Mouse (Mus musculus): Measurements from ENCODE around the gene Gm10134.
"Not testable (repeated sequence)": the region's sequence is repeated elsewhere in the genome, so short reads cannot be mapped to it uniquely, and the experiment has no call there.

The Gm10134 gene

DNA sequence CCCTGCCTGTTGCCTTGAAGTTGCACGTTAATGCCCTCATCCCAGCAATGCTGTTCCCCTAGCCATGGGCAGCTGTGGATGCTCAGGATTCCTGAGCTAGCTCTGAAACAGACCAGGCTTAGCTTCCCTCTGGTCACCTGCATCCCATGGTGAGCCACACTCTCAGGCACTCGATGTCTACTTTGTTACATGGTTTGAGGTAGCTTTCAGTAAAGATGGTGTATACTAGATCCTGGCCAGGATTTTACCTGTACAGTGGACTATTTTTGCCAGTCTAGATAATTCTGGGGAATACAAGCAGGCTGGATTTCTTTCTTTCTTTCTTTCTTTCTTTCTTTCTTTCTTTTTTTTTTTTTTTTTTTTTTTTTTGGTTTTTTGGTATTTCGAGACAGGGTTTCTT, at the start of gene Gm10134:
TSS of gene Gm10134 (plus strand) at position 301 of the 400 bp plus-strand sequence.
- no peak for DNase-seq (ENCODE audit: low spot score)

GRCm38 (mm10) chr2:28456616-28457015, 49.3 kb upstream of the Gm10134 start:
- no peak for DNase-seq (ENCODE audit: low spot score)

DNA sequence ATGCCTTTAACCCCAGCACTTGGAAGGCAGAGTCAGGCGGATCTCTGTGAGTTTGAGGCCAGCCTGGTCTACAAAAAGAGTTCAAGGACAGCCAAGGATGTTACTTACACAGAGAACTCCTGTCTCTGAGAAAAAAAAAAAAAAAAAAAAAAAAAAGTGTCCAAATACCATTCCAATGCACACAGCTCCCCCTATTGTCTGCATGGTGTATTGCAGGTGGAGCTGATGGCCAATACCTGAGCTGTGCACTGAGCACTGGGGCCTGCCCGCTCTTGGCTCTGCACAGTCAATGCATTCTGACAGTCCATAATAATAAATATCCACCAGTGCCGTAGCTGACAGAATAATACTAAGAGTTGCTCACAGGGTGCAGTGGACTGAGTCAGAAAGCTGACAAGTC, 42.0 kb upstream of the Gm10134 start:
- peak; percentile 41 for DNase-seq (ENCODE audit: low spot score)

- no peak for DNase-seq (ENCODE audit: low spot score)
Measured at GRCm38 (mm10) chr2:28464919-28465318, 41.0 kb upstream of the Gm10134 start.

GRCm38 (mm10) chr2:28465836-28466518, 39.9 kb upstream of the Gm10134 start, which contains the start of gene 1700007K13Rik:
Gene 1700007K13Rik (minus strand): TSS chr2:28466332.
- peak; percentile 78 for DNase-seq (ENCODE audit: low spot score)

GRCm38 (mm10) chr2:28467860-28468485, 37.9 kb upstream of the Gm10134 start, which contains the start of gene Mrps2:
Gene Mrps2 (plus strand): TSS chr2:28468066.
- peak; percentile 87 for DNase-seq (ENCODE audit: low spot score)

DNA sequence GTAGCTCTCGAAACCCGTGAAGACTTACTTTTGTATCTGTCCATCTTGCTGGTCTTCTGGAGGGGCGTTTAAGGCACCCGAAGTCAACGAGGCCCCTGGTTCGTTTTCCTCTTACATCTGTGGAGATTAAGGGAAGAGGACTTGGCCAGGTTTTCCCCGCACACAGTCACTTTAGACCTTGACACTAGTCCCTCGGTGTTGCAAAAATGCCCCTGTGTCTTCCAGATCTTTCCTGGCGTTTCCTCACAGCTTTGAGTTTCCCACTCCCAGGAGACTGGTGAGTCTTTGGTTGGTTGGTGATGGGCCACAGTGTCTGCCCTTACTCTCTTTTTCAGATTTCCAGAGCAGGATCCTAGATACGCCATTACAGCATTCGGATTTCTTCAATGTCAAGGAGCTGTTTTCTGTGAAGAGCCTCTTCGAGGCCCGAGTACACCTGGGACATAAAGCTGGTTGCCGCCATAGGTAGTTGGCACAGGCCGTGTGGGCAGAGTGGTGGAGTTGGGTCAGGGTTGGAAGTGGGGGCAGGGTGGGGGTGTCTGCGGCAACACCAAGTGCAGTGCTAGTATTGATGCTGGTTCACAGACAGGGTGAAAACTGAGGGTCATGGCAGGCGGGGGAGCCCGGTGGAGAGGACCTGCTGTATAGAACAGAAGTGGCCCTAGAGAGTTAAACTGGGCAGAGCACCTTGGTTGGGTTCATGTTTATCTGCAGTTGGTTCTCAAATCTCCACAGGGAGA, 37.2 kb upstream of the Gm10134 start:
- DNase-seq (ENCODE audit: low spot score): no peak

DNA sequence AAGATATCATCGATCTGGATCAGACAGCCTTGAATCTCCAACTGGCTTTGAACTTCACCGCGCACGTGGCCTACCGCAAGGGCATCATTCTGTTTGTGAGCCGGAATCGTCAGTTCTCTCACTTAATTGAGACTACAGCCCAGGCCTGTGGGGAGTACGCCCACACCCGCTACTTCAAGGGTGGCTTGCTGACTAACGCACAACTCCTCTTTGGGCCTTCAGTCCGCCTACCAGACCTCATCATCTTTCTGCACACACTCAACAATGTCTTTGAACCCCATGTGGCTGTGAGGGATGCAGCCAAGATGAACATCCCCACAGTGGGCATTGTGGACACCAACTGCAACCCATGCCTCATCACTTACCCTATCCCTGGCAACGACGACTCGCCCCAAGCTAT, 36.4 kb upstream of the Gm10134 start:
- no peak for DNase-seq (ENCODE audit: low spot score)

DNA sequence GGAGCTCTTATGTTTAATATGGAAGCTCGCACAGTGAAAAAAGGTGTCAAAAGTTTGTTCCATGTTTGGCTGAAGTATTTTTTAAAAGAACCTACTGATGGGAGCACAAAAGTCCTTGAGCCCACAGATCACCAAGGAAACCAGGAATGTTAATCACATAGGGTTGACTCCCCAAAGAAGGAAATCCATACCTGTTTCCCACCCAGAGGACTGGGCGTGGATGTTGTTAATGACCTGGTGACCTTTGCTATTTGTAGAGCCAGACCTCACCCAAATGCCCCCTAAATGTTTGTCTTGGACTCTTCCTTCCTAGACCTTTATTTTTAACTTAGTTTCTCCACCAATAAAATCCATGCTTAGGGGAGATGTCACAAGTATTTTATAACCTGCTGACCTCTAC, 35.3 kb upstream of the Gm10134 start:
- DNase-seq (ENCODE audit: low spot score): no peak

- DNase-seq (ENCODE audit: low spot score): not testable (repeated sequence)
Measured at GRCm38 (mm10) chr2:28472011-28472410, 33.9 kb upstream of the Gm10134 start.

- DNase-seq (ENCODE audit: low spot score): not testable (repeated sequence)
Measured at GRCm38 (mm10) chr2:28477993-28478392, 27.9 kb upstream of the Gm10134 start.

GRCm38 (mm10) chr2:28479208-28480204, 26.4 kb upstream of the Gm10134 start:
- DNase-seq (ENCODE audit: low spot score): no peak

DNA sequence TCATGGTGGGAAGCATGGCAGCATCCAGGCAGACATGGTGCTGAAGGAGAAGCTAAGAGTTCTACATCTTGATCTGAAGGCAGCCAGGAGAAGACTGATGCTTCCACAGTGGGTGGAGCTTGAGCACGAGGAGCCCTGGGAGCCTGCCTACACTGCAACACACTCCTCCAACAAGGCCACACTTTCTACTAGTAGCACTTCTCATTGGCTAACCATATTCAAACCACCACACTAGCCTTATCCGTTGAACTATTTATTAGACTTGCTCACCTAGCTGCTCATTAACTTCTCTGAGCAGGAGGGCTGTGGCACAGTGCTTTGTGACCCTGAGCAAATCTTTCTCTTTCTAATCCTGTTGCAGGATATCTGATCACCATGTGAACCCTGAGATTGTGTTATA, 22.0 kb upstream of the Gm10134 start:
- no peak for DNase-seq (ENCODE audit: low spot score)

DNA sequence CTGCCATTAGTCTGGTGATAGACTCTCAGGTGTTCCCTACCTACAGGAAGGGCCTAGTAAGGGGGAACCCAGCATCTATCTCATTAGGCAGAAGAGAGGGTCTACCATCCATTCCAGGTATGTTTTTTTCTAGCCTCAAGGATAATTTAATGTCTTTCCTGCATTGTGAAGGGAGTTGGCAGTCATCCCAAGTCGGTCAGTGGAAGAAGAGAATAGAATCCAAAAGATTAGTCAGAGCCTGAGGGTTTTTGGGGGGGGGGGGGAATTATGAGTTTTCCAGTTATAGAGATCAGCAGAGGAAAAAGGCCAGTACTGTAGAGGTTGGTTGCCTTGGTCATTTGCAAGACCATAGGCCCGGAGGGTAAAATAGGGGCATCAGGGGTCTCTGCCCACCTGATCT, 11.4 kb upstream of the Gm10134 start:
- no peak for DNase-seq (ENCODE audit: low spot score)

GRCm38 (mm10) chr2:28495207-28495756, 10.6 kb upstream of the Gm10134 start:
- no peak for DNase-seq (ENCODE audit: low spot score)

DNA sequence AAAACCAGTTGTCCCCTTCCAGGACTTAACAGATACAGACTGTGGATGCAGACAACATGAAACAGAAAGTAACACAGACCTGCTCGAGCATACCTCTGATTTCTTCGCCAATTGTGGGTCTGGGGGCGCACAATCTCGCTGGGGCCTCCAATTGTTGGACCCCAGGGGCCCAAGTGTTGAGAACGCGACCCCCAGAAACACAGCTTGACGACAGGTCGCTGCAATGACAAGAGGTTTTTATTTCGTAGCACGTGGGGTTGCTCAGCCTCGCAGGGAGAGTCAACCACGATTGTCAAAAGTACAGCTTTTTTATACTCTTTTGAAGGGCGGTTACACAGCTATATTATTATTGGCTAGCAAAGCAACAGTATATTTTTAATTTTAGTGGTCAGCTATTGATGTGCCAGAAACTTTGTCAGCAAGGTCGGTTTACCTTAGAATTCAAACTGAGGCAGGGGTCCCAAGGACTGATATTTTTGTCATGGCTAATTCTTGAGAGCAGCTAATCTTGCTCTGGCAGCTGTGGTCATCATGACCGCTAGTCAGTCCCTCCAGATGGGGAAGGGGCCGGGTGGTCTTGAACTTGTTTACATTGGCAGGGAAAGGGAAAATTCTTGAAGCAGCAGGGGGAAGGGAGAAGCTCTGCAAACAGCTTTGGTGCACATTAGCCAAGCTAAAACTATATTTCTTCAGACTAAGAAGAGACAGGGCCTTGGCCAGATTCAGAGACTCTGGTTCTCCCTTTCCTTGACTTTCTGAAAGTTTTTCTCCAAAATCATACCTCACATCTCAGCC, 9.9 kb upstream of the Gm10134 start:
- no peak for DNase-seq (ENCODE audit: low spot score)

GRCm38 (mm10) chr2:28496671-28497070, 9.2 kb upstream of the Gm10134 start, which contains the start of gene Gbgt1:
Gene Gbgt1 (plus strand): TSS chr2:28496891.
- DNase-seq (ENCODE audit: low spot score): no peak

DNA sequence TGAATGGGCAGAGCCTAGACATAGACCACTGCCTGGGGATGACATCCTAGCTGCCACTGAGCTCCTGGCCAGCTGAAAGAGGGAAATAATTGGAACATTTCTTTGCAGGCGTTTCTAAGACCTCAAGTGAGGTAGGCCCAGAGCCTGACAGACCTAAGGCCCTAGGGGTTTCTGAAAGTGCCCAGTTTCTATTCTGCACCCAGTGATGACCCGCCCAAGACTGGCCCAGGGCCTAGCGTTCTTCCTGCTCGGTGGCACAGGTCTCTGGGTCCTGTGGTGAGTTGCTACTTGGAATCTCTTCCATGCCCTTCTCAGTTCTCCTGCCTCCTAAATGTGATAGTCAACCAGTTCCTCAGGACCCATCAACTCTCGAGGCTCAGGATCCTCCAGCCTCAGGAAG, 8.3 kb upstream of the Gm10134 start:
- DNase-seq (ENCODE audit: low spot score): no peak

GRCm38 (mm10) chr2:28498431-28498830, 7.5 kb upstream of the Gm10134 start:
- no peak for DNase-seq (ENCODE audit: low spot score)

DNA sequence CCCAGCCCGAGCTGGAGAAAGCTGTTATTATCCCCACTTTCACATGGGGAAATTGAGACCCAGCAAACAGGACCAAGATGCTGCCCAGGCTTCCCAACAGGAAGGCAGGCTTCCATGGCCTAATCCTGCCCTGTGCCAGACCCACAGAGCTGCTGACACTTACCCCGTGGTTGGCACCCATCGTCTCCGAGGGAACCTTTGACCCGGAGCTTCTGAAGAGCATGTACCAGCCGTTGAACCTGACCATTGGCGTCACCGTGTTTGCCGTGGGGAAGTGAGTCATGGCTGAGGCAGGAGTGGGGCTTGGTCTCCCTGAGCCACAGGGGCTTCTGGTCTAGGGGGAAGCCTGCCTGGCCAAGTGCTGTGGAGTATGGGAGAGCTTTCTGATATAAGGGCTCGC, 2.9 kb upstream of the Gm10134 start:
- no peak for DNase-seq (ENCODE audit: low spot score)
